Mouse (Mus musculus): ENCODE measurements around the gene Mesd. TPM values are rescaled to one million over a fixed set of nuclear protein-coding genes. Genes with fewer than 3 reads are reported as not detected.

Mesd gene
- polyA plus RNA-seq (2015; fragmentation: Nextera tagmentation; extraction: Ambion mirVana) = 115 and 119 TPM in 2 replicates

DNA sequence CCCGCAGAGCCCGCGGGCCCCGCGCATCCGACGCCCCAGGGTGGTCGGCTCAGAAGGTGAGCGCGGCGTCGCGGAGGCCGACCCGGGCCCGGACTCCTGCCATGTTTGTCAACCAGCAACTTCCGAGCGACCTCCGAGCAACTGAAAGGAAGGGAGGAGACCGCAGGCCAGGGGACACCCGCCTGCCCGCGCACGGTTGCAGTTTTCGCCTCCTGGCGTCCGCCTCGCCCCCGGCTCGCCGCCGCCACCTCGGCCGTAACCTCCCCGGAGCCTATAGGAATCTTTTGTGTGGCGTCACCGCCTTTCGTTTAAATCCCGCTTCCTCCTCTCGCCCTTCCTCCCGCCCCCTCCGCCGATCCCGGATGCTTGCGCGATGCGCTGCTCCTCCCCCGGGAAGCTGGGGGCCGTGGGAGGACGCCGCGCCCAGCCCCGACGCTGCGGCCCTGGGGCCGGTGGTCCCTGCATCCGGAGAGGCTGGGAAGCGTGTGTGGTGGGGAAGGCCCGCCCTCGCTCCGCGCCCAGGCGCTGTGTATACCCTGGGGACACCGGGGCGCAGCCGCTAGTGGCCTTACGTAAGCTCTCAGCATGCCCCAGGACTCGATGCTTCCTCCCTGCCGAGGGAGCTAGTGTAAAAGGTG, at the start of gene Mesd, which contains the start of gene Tlnrd1:
Gene Mesd, plus strand, starts transcription at position 446 of the 638 bp plus-strand sequence.
Gene Tlnrd1, minus strand, starts transcription at position 285 of the 638 bp plus-strand sequence.
- Histone ChIP-seq H3K4me1 (peaks cover 42% of the 10 kb centered on the region), H3K27ac (peak within 1 kb of the TSS; percentile 98), H3K4me3 (replicated peaks) (peak within 1 kb of the TSS; percentile 79), H3K9ac (peak within 1 kb of the TSS; percentile 81), H3K36me3 (peaks cover 16% of the 10 kb centered on the region), H3K27me3 (no peaks in the 10 kb centered on the region), H3K9me3 (replicated peaks) (peaks cover 3% of the 10 kb centered on the region; the same call in 1 of the 2 replicates), H3K4me2 (peak within 1 kb of the TSS; percentile 88)
- WGBS = under 1% methylated on average over 66 of the region's 69 CpGs
- peak; percentile 84 for ATAC-seq (replicated peaks; ENCODE audit: low FRiP score)

DNA sequence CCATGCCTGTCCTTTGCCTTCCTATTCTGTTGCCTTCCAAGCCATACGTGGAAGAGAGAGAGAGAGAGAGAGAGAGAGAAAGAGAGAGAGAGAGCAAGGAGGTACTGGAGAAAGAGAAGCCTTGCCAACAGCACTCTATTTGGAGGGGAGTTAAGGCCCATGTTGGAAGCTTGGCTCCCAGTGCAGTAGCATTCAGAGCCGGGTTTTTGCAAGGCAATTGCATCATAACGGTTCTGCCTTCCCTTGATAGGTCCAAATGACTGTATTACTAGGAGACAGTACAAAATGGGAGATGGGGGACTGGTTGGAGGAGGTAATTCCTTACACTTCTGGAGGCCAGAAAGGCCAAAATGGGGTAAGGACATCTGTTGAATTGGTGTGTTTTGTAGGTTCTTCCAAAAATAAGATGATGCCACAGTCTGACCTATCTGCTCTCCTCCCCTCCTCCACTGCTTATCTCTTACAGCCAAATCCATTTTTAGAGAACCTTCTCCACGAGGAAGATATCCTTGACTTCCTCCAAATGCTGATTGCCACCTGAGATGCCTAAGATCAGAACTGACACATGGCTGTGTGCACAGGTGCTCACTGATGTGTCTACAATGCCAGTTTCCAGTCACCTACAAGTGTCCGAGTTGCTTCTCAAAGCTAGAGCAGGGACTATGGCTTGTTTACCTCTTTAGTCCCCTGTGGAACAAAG, 45.6 kb upstream of the Mesd start:
- Histone ChIP-seq H3K27ac (no peak overlapping the region), H3K9ac (no peak overlapping the region), H3K4me1 (0 out of 2 replicates have a peak, but pooled peaks cover 2% of the 10 kb centered on the region), H3K4me3 (replicated peaks) (no peak overlapping the region), H3K9me3 (replicated peaks) (no peaks in the 10 kb centered on the region), H3K36me3 (no peaks in the 10 kb centered on the region), H3K4me2 (no peak overlapping the region), H3K27me3 (no peaks in the 10 kb centered on the region)
- no peak for ATAC-seq (replicated peaks; ENCODE audit: low FRiP score)
- WGBS = 79% methylated on average over 5 of the region's 5 CpGs

DNA sequence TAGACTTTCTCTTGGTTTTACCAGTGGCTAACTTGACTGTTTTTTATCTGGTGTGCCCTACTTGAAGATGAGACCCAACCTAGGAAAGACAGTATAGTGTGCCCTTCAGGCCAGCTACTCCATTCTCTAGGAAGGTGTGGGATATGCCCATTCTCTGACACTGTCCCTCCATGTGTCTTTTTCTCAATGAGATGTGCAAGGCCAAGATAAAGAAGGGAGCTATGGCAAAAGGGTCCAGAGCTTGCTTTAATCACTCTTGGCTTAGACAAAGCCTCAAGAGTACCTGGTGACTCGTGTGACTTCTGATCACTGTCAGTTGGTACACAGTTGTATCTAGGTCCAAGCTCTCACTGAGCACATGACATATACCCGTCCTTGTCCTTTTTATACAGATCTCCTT, 44.2 kb upstream of the Mesd start:
- Histone ChIP-seq H3K27ac (no peak overlapping the region), H3K4me2 (no peak overlapping the region), H3K27me3 (no peaks in the 10 kb centered on the region), H3K4me3 (replicated peaks) (no peak overlapping the region), H3K9me3 (replicated peaks) (no peaks in the 10 kb centered on the region), H3K4me1 (0 out of 2 replicates have a peak, but pooled peaks cover 2% of the 10 kb centered on the region), H3K36me3 (no peaks in the 10 kb centered on the region), H3K9ac (no peak overlapping the region)
- 90% methylated on average over 2 of the region's 2 CpGs for WGBS
- ATAC-seq (replicated peaks; ENCODE audit: low FRiP score) = no peak

DNA sequence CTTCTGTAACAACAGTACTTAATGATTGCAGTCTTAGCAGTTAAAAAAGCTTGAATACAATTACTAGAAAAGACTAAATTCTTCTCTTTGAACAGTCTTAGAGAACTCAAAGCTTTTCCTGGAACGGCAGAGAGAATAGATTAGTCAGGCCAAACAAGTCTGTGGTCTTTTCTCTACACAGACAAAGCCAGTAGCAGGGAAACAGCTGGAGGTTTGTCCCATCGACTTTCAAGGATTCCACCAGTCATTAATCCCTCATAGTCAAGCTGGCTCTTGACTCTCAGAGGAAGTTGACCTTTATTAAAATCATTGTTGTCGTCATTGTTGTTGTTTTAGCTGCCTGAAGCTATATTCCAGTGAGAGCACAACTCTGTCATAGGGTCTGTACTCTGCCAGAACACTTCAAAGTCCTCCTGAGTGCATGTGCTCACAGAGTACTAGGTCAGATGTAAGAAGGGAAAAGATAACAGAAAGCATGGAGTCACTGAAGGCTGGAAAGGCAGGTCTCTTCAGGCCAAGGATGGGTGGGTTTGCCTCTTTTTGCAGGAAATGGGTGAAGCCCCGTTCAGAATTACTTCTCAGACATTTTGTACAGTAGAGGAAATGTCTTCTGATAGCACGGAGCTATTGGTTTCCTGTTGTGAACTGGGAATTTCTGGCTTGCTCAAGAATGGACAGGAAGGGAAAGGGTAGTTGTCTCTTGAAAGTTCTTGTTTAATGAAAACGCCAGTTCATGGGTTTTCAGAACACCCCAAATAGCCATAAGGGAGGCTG, 41.6 kb upstream of the Mesd start:
- H3K36me3 ChIP-seq = no peaks in the 10 kb centered on the region
- H3K9me3 ChIP-seq (replicated peaks) = no peaks in the 10 kb centered on the region
- no peak overlapping the region for H3K9ac ChIP-seq
- no peaks in the 10 kb centered on the region for H3K27me3 ChIP-seq
- 0 out of 2 replicates have a peak overlapping the region, but pooled peaks have one; percentile 22 for H3K27ac ChIP-seq
- no peak overlapping the region for H3K4me3 ChIP-seq (replicated peaks)
- no peak overlapping the region for H3K4me2 ChIP-seq
- H3K4me1 ChIP-seq = peaks cover 12% of the 10 kb centered on the region
- ATAC-seq (replicated peaks; ENCODE audit: low FRiP score) = no peak
- WGBS = 59% methylated on average over 6 of the region's 6 CpGs

DNA sequence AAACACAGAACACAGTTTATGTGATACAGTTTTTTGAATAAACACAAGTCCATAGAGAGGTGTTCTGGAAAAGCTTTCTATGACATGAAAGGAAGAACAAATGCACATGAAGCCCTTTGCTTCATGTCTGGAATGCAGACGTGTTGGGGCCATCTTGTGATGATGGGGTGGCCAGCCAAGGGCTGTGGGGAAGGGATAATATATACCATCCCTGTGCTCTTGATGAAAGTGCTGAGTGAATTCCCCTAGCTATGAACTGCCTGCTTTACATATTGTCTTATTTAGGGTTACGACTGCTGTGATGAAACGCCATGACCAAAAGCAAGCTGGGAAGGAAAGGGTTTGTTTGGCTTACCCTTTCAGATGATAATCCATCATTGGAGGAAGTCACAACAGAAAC, 39.5 kb upstream of the Mesd start:
- H3K9me3 ChIP-seq (replicated peaks) = no peaks in the 10 kb centered on the region
- H3K36me3 ChIP-seq = no peaks in the 10 kb centered on the region
- WGBS = 85% methylated on average over 3 of the region's 3 CpGs
- H3K4me3 ChIP-seq (replicated peaks) = no peak overlapping the region
- ATAC-seq (replicated peaks; ENCODE audit: low FRiP score) = no peak
- peaks cover 19% of the 10 kb centered on the region for H3K4me1 ChIP-seq
- no peak overlapping the region for H3K27ac ChIP-seq
- H3K4me2 ChIP-seq = no peak overlapping the region
- H3K27me3 ChIP-seq = no peaks in the 10 kb centered on the region
- H3K9ac ChIP-seq = no peak overlapping the region

DNA sequence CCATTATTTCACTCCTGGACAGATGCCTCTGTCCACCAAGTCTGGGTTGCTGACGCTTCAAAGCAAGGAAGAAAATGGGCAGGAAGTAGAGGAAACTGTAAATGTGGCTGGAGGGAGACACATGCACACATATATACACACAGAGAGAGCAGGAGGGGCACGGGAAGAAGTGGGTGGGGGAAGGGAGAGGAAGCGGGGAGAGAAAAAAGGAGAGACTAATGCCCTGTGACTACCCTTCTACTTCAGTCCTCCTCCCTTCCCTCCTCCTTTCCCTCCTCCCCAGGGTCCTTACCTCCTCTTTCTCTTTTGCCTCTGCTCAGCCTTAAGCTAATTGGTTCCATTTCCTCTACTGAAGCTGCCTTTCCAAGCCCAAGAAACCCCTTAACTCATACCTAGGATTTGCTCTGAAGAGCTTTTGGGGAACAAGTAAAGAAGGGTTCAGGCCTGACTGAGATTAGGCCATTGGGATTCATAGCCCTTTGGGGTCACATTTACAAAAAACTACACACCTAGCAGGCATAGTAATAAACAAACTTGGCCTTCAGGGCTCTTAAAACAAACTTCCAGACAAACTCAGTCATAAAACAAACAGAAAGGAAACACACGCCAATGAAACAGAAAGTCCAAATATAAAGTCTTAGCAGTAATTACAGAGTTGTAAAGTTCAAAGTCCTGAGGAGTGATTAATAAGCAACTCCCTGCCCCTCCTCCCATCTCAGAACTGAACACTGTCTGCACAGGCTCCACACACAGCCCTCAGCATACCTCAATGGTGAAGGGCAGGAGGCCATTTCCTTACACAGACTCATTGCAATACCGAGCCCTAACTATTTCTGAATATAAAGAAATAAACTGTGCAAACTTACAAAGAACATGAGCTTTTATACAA, 36.8 kb upstream of the Mesd start:
- H3K36me3 ChIP-seq = no peaks in the 10 kb centered on the region
- H3K9ac ChIP-seq = no peak overlapping the region
- peaks cover 22% of the 10 kb centered on the region for H3K4me1 ChIP-seq
- H3K27me3 ChIP-seq = no peaks in the 10 kb centered on the region
- no peak overlapping the region for H3K4me3 ChIP-seq (replicated peaks)
- H3K4me2 ChIP-seq = no peak overlapping the region
- no peaks in the 10 kb centered on the region for H3K9me3 ChIP-seq (replicated peaks)
- WGBS = 22% methylated on average over 5 of the region's 5 CpGs
- ATAC-seq (replicated peaks; ENCODE audit: low FRiP score) = peak; percentile 92
- H3K27ac ChIP-seq = peak overlapping the region; percentile 79

DNA sequence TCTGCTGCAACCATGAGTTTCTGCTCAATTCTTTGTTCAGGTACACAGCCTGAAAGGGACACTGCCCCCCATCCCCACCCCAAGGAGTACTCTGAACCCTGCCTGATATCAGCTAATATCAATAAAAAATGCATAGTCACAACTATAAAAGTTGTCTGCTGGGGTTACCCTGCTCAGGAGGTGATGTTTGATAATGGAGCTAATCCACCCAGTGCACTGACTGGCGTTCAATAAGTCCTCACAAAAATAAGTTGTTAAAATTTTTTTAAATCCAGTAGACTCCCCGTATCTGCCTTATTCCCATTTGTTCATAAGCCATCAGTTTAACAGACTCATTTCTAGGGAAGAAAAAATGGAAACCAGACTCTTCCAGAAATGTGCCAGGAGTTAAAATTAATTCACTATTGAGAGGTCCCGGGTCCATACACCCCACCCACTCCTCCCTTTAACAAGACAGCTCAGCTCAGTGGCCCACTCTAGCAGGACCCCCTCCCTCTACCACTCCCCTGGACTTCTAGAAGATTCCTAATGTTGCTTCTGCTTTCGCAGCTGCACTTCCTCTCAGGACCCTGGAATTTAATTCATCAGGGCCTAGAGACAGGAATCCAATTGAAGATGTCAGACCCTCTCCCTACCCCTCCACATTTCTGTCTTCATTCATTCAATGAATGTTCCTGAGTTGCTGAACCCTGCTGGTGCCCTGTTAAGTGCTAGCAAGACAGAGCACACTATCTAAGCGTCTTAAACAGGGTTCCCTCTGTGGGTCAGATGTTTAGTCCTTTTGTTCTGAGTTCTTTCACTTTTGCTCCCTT, 32.5 kb upstream of the Mesd start:
- no peak for ATAC-seq (replicated peaks; ENCODE audit: low FRiP score)
- no peaks in the 10 kb centered on the region for H3K9me3 ChIP-seq (replicated peaks)
- no peak overlapping the region for H3K9ac ChIP-seq
- H3K27me3 ChIP-seq = no peaks in the 10 kb centered on the region
- H3K4me2 ChIP-seq = no peak overlapping the region
- no peak overlapping the region for H3K27ac ChIP-seq
- 63% methylated on average over 5 of the region's 5 CpGs for WGBS
- H3K4me1 ChIP-seq = peaks cover 19% of the 10 kb centered on the region
- no peak overlapping the region for H3K4me3 ChIP-seq (replicated peaks)
- no peaks in the 10 kb centered on the region for H3K36me3 ChIP-seq

DNA sequence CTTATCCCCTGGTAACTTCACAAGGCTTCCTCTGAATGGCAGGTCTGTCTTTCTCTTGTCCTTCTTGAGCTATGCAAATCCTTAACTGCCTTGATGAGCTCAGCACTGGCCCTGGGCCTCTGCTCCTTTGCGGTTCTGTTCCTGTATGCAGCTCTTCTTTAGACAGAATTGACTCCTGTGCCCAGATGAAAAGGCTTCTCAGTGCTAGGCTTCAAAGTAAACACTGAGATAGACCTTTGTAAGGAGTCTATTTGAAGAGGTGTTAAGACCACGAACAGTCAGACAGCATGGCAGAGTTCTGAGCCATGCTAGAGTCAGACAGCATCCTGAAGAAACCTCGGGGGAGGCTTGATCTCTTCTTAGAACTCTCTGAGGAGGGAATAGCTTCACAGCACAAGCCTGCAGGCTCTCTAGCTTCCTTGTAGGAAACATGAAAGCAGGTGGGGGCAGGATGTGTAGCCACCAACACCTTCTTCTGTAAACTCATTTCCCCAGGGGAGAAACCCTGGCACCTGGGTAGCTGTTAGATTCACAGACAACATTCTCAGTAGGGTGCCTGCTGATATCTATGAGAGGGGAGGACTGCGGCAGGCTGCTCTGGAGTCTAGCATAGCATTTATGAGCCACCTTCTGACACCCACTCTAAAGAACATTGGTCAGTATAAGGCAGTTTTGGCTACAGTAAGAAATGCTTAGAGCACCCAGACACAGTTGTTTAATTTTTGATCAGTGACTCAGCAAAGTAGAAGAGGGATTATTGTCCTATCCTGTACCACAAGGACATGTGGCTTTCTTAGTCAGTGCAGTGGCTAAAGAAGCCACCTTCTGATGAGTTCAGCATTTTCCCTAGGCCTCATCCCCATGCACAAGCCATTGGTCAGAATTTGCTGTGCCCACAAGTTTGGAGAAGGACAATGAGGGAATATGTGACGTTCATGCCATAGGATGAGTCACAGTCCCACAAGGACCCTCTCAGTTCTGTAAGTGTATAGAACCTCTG, 31.6 kb upstream of the Mesd start:
- ATAC-seq (replicated peaks; ENCODE audit: low FRiP score) = no peak
- H3K9me3 ChIP-seq (replicated peaks) = no peaks in the 10 kb centered on the region
- peaks cover 10% of the 10 kb centered on the region for H3K4me1 ChIP-seq
- no peak overlapping the region for H3K9ac ChIP-seq
- H3K36me3 ChIP-seq = no peaks in the 10 kb centered on the region
- H3K4me2 ChIP-seq = no peak overlapping the region
- H3K27me3 ChIP-seq = no peaks in the 10 kb centered on the region
- H3K27ac ChIP-seq = no peak overlapping the region
- no peak overlapping the region for H3K4me3 ChIP-seq (replicated peaks)
- WGBS = 41% methylated on average over 5 of the region's 5 CpGs

DNA sequence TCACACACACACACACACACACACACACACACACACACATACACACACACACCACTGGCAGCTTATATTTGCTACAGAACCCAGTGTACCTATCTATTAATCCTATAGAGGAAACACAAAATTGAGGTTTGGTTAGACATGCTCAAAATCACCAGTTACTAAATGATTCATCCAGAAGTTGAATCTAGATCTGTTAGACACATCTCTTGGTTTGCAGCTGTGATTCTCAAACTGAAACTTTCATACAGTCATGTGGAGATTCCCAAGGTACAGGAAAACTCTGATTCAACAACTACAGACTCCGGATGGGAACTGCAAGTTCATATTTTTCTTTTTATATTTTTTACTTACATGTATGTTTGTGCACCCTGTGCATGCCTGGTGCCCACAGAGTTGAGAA, 29.1 kb upstream of the Mesd start:
- Histone ChIP-seq H3K27ac (no peak overlapping the region), H3K36me3 (no peaks in the 10 kb centered on the region), H3K9ac (no peak overlapping the region), H3K27me3 (no peaks in the 10 kb centered on the region), H3K4me2 (no peak overlapping the region), H3K4me1 (peaks cover 3% of the 10 kb centered on the region; the same call in 1 of the 2 replicates), H3K4me3 (replicated peaks) (no peak overlapping the region), H3K9me3 (replicated peaks) (no peaks in the 10 kb centered on the region)
- no peak for ATAC-seq (replicated peaks; ENCODE audit: low FRiP score)
- 94% methylated on average over 1 of the region's 1 CpGs for WGBS

Measured in kidney, embryonic 15.5 days (tissue).